Mouse (Mus musculus) spleen, postnatal 36 days (tissue): Measurements from ENCODE around the gene Cyp11a1.

Experiments used
- DNase-seq, 2 experiments: peaks; one replicate each; pipeline ENCODE4 v3.0.0; 2022; ENCODE audit warnings: low spot score in 2 of 2, mixed read lengths in 1 of 2

Cyp11a1 gene

DNA sequence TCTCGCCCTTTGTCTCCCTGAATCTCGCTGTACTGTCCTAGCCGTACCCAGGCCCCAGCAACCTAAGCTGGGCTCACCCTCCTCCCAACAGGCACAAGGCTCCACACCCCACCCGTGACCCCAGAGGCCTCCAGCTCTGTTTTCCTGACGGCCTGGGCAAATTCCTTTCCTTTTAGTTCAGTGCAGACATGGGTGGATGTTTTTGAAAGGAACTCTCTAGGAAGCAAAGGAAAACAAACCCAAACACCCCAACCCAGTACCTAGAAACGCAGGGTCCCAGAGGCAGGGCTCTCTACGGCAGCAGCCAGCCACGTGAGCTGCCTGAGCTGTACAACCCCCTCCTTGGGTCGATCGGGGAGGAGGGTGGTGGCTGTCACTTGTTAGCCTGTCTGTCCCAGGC lies 36.2 kb downstream of the Cyp11a1 start:
- DNase-seq: no peak

DNA sequence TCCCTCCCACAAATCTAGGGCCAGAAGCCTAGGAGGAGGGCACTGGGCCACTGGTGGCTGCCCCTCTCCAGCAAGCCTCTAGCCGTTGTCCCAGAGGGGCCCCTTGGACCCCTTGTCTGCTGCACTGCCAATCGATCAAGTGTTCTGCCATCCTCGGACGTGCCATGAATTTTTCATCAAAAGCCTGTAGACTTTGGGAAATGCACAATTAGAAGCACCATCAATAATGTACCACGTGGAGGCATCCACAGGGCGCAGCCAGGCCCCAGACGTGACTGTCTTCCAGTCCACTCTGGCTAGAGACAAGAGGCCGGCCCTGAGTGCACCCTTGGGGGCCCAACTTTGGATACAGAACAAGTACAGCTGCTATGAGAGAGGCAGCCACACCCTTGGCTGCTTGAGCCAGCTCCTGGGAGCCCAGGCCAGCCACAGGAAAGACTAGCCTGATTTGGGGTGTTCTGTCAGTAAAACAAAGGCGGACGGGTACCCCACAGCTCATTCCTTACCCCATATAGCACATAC lies 37.3 kb downstream of the Cyp11a1 start:
- DNase-seq: no peak

DNA sequence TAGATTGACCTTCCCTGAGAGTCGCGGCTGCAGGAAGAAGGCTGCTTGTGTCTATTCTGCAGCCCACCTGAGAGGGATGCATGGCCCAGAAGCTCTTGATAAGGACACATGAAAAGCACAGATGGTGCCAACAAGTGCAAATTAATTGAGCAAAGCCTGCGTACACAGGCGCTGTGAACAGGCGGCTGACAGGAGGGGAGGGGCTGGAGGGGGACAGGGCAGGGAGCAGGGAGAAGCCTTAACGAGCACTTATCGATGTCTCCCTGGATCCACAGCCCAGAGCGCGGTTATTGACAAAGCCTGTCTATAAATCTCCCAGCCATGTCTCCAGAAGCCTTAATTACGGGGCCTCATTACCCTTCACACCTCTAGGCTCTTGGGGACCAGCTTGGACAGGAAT lies 38.6 kb downstream of the Cyp11a1 start:
- DNase-seq: no peak

DNA sequence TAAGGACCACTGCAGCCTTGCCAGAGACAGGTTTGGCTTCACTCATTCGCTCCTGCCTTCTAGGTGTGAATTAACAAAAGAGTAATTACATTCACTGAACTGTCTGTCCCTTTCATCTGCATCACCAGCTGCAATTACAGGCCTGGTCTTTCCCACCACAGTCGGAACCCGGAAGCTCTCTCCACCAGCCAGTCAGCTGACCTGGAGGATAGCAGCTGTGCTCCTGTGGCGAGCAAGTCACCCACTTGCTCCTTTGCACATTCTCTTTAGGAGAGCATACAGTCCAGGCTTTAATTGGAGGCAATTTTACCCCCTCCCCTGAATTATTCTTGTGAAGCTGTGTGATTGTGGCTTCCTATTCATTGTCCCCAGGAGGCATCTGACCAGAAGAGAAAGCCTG lies 39.4 kb downstream of the Cyp11a1 start:
- no peak for DNase-seq

- no peak for DNase-seq
These were observed 40.9 kb downstream of the Cyp11a1 start for GRCm38 (mm10) chr9:58047061-58047460.

DNA sequence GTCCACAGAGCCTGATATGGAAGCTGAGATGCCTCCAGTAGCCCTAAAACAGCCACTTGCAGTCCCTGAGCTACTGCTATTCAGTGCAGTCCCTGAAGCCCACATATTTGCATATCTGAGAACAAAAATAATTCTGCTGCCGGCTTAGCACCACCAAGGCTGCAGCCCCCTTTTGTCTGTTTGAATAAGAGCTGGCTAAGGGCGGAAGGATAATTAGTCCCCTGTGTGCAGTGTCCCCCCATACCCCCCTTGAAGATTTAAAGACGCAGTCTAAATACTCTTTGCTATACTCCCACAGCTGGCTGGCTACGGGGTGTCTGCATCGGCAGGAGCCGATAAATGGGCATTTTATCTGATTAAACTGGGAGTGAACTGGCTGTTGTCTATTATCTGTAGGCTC lies 42.4 kb downstream of the Cyp11a1 start:
- DNase-seq: peak in 1 of 2 experiments; percentile 7

DNA sequence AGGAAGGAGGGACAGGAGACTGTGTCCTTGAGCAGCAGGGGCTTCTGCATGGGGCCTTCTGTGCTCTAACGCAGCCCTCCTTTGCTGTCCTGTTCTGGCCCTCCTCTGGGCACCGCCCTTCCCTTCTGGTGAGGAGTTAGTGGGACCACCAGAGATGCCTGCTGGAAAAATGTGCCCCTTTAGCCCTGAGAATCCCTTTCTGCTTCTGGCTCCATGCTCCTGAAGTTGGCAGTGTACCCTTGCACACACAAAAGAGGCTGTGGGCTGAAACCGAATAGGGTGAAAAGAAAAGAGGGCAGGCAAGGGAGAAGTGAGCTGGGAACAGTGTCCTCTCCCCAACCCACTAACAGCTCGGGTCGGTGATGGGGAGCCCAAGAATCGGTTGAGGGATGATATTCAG lies 43.0 kb downstream of the Cyp11a1 start:
- DNase-seq: no peak

GRCm38 (mm10) chr9:58049861-58050260 lies 43.6 kb downstream of the Cyp11a1 start:
- DNase-seq: no peak

DNA sequence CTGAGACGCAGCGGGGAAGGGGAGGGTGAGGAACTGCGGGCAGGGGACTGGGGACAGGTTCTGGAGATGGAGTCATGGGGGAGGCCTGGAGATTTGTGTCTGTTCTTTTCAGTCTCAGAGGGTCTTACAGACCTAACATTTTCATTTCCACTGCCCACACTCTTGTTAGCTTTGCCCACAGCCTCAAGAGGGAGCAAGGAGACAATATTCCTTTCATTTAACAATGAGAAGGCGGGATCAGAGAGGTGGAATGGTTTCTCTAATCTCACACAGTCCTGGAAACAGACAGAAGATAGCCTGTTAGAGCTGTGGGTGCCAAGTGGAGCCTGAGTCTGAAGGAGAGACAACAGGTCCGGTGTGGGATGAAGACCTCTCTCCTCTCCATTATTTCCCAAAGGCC lies 45.7 kb downstream of the Cyp11a1 start:
- no peak for DNase-seq

DNA sequence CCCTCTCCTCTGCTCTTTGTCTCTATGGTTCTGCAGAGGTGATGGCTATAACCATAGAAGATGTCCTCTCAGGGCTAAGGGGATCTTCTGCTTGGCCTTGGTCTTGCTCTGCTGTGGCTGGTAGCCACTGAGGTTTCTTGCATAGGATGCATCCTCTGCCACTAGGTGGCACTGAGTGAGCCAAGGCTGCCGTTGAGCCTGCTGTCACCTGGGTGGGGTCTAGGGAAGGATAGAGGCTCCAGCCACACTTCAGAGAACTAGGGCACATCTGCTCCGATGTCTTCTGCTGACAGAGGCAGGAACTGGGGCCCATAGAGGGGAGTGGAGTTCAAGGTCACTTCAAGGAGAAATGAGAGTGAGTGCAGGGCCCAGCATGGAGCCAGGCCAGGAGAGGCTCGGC lies 46.9 kb downstream of the Cyp11a1 start:
- DNase-seq: peak; percentile 26 to 42

GRCm38 (mm10) chr9:58053544-58053943 lies 47.3 kb downstream of the Cyp11a1 start:
- no peak for DNase-seq

DNA sequence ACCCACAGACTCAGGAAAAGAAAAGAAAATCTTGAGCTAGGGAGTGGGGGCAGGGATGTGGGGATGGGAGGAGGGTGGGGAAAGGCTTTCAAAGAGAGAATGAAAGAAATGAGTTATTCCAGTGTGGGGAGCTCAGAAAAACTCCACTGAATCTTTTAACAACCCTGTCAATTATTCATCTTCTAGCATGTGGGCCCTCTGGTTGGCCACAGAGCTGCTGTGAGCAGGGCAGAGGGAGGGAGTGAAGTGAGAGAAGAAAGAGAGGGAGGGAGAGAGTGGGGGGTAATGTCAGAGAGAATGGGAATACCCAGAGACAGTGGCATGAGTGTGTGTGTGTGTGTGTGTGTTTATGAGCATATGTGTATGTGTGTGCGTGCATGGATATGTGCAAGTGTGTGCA lies 47.8 kb downstream of the Cyp11a1 start:
- no peak for DNase-seq

GRCm38 (mm10) chr9:58055666-58056065 lies 49.5 kb downstream of the Cyp11a1 start:
- DNase-seq: no peak

GRCm38 (mm10) chr9:58059920-58060319 lies 53.7 kb downstream of the Cyp11a1 start:
- DNase-seq: no peak

GRCm38 (mm10) chr9:58060677-58061667 lies 54.8 kb downstream of the Cyp11a1 start:
- DNase-seq: no peak

- no peak for DNase-seq
These were observed 57.3 kb downstream of the Cyp11a1 start, which contains the start of gene Stra6 for GRCm38 (mm10) chr9:58063531-58063930. Stra6 (plus strand) TSS chr9:58063788.

- DNase-seq: no peak
These were observed 59.3 kb downstream of the Cyp11a1 start for GRCm38 (mm10) chr9:58065532-58065931.

DNA sequence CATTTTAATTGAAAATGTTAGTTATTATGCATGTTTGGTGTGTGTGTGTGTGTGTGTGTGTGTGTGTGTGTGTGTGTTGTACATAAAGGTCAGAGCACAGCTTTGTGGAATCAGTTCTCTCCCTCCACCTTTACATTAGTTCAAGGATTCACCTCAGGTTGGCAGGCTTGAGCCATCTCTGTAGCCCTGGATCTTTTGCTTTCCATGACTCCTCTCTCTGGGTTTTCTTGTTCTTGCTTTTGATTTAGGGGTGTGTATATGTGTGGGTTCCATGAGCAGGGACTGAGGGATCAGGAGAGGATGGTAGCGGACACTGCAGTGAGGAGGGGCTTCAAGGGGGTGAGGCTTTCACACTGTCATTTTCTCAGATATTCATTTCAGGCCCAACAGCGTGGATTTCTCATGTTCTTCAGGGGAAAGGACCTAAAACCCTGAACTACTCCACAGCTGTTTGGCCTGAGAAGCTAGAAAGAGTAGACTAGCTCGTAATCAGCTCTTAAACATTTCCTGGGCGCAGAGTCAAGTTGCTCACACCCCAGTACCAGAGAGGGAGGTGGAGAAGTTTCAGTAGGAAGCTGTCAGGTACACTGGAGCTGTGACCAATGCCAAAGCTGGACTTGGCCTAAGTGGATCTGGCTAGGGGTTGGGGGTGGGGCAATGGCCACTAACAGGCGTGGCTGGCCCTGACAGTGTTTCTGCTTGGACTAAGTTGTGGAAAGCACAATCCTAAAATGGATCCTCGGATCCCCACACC lies 59.9 kb downstream of the Cyp11a1 start:
- no peak for DNase-seq

DNA sequence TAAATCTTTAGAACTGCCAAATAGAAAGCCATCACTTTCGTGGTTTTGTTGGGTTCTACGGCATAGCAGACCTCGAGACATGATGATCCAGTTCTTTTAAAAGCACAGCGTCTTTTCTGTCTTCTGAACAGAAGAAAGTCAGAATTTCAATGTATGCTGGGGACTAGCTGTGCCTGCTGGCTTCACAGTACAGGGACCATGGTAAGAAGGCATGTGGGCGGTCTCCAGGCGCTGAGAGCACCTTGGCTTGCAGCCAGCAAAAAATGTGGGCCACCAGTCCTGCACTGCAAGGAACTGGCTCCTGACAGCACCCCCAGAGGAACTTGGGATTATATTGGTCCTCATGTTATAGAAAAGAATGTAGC lies 60.5 kb downstream of the Cyp11a1 start:
- DNase-seq: no peak

- DNase-seq: no peak
These were observed 61.3 kb downstream of the Cyp11a1 start for GRCm38 (mm10) chr9:58067546-58067945.

DNA sequence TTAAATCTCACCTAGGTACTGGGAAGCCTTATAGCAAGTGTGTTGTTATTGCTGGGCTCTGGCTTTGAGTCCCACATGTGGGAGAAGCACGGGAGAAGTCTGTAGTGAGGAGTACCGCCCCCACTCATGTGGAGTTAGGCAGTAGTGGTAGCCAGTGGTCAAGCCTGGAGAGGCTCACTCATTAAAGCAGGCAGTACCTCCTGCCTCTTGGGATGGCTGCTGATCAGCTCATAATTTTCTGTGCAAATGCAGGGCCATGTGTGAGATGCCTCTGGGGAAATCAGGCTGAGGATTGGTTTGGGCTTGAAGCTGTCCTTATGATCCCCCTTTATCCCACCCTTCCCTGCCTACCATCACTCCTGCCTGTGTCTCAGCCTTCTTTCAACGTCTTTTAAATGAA lies 68.3 kb downstream of the Cyp11a1 start:
- no peak for DNase-seq
